Mouse (Mus musculus) liver, adult 2 months (tissue): ENCODE measurements around the gene A030014E15Rik. TPM values are rescaled to one million over a fixed set of nuclear protein-coding genes. Genes with fewer than 3 reads are reported as not detected.
"Not testable (repeated sequence)": the region's sequence is repeated elsewhere in the genome, so short reads cannot be mapped to it uniquely, and the experiment has no call there.

Experiments
- DNase-seq: peaks from one replicate; pipeline ENCODE4 v3.0.0-alpha.2; 2011; ENCODE audit warnings: low read depth, low spot score; ENCODE audit errors: extremely low read depth
- H3K27ac ChIP-seq: fragments of 200-500 bp; replicated peaks from 2 replicates; pipeline ENCODE4 v1.5.1; 2012; ENCODE audit warnings: low read depth, mild to moderate bottlenecking, control low read depth, inconsistent platforms, low read length; ENCODE audit not compliant: insufficient read depth
- H3K27me3 ChIP-seq: fragments of 200-500 bp; 2 replicates; pipeline ENCODE4 v1.6.1; 2012; ENCODE audit warnings: mild to moderate bottlenecking, moderate library complexity, low read length, inconsistent platforms; ENCODE audit not compliant: control insufficient read depth, insufficient read depth
- H3K36me3 ChIP-seq: fragments of 200-500 bp; 2 replicates; pipeline ENCODE4 v1.6.1; 2012; ENCODE audit warnings: low read length, inconsistent platforms; ENCODE audit not compliant: control insufficient read depth, insufficient read depth
- H3K4me1 ChIP-seq: fragments of 200-500 bp; 2 replicates; pipeline ENCODE4 v1.6.1; 2011; ENCODE audit warnings: low read length; ENCODE audit not compliant: control insufficient read depth, insufficient read depth
- H3K4me3 ChIP-seq: fragments of 200-500 bp; 2 replicates; pipeline ENCODE4 v1.5.1; 2011; ENCODE audit warnings: low read depth, mild to moderate bottlenecking, control low read depth, low read length, moderate library complexity; ENCODE audit not compliant: insufficient read depth
- H3K79me2 ChIP-seq: fragments of 200-500 bp; 2 replicates; pipeline ENCODE4 v1.6.1; 2012; ENCODE audit warnings: inconsistent platforms, mild to moderate bottlenecking, low read length, moderate library complexity; ENCODE audit not compliant: control insufficient read depth, insufficient read depth
- H3K9ac ChIP-seq: fragments of 200-500 bp; 2 replicates; pipeline ENCODE4 v1.6.1; 2012; ENCODE audit warnings: low read depth, mild to moderate bottlenecking, control low read depth, inconsistent platforms, low read length
- CTCF ChIP-seq: fragments of 200-500 bp; IDR thresholded peaks from 2 replicates; pipeline ENCODE4 v1.5.1; 2011; ENCODE audit warnings: low read depth, low read length, control low read depth
- POLR2A ChIP-seq: fragments of 200-500 bp; IDR thresholded peaks from 2 replicates; pipeline ENCODE4 v1.6.1; 2011; ENCODE audit warnings: low read length, control low read depth; ENCODE audit not compliant: insufficient read depth; ENCODE audit errors: extremely low read depth
- WGBS: fragments of 180-500 bp; shearing (Covaris S2); methylation state at CpG from one replicate; pipeline ENCODE4 v1.1.7; 2018; 5-methylcytosine and 5-hydroxymethylcytosine counted together
- polyA plus RNA-seq: library from polyadenylated mRNA; depleted of rRNA; stranded (reverse); fragments of >200 nt; gene quantifications from 2 replicates; pipeline ENCODE4 v1.2.3, GENCODE M21; 2012
- total RNA-seq: library from RNA; depleted of rRNA; stranded (reverse); fragments of >200 nt; gene quantifications from 2 replicates; pipeline ENCODE4 v1.2.3, GENCODE M21; 2014

A030014E15Rik gene
- total and polyA plus RNA-seq, 2 experiments: not detected

DNA sequence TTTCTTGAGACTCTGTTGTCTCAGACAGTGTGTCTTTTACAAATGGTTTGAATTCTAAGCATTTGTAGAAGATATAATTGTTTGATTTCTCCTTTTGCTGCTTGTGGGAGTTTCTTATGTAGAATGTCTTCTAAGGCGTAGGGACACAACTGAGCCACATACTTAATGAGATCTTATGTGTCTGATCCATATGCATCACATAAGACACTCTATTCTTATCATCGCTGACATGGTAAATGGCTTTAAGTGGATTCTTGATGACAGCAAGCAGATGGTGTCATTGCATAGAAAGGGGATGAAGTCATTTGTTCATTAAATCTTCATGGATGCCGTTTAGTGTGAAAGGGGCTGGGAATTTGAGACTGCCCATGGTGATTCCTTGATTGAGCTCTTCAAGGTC, 18.8 kb upstream of the A030014E15Rik start:
- no peaks in the 10 kb centered on the region for H3K79me2 ChIP-seq
- H3K27me3 ChIP-seq: no peaks in the 10 kb centered on the region
- WGBS: 92% methylated on average over 3 of the region's 3 CpGs
- TF ChIP-seq CTCF (no peak), POLR2A (no peak)
- H3K27ac ChIP-seq: no peak overlapping the region
- no peak overlapping the region for H3K9ac ChIP-seq
- peaks cover 10% of the 10 kb centered on the region for H3K36me3 ChIP-seq
- no peaks in the 10 kb centered on the region for H3K4me1 ChIP-seq
- no peak for DNase-seq
- H3K4me3 ChIP-seq: no peak overlapping the region

DNA sequence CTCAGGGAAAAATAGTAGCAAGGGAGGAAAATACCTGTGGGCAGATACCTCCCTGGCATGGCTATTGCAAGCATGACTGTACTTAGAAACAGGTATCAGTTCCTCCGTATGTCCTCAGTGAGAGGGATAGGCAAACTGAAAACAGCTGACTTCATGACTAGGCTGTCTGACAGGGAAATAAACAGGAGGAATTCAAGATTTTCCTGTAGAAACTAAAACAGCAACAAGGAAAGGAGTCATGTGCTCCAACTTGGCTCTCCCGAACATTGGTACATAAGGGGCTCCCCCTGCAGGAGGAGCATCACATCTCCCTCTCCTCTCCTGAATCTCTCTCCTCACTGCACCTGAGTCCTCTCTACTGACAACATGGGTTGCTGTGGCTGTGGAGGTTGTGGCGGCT, 11.7 kb upstream of the A030014E15Rik start, which contains the start of gene A030005L19Rik:
Gene A030005L19Rik, plus strand, starts transcription at position 301 of the 400 bp plus-strand sequence.
- H3K4me3 ChIP-seq: no peak within 1 kb of the TSS
- peak; percentile 16; the same call in 1 of the 2 replicates for TF ChIP-seq CTCF
- TF ChIP-seq POLR2A: no peak
- 77% methylated on average over 3 of the region's 3 CpGs for WGBS
- no peaks in the 10 kb centered on the region for H3K79me2 ChIP-seq
- H3K4me1 ChIP-seq: no peaks in the 10 kb centered on the region
- DNase-seq: no peak
- no peaks in the 10 kb centered on the region for H3K27me3 ChIP-seq
- H3K27ac ChIP-seq: no peak within 1 kb of the TSS
- H3K36me3 ChIP-seq: no peaks in the 10 kb centered on the region
- no peak within 1 kb of the TSS for H3K9ac ChIP-seq

DNA sequence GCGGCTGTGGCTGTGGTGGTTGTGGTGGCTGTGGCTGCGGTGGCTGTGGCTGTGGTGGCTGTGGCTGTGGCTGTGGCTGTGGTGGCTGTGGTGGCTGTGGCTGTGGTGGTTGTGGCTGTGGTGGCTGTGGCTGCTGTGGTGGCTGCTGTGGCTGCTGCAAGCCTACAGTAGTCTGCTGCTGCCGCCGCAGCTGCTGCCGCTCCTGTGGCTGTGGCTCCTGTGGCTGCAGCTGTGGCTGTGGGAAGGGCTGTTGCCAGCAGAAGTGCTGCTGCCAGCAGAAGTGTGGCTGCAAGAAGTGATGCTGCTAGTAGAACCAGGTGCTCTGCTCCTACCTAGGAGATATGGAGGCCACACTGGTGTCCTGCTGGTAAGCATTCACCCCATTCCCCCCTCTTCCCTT, 11.3 kb upstream of the A030014E15Rik start:
- H3K79me2 ChIP-seq, H3K27me3 ChIP-seq, H3K9ac ChIP-seq, H3K4me3 ChIP-seq, H3K27ac ChIP-seq, H3K4me1 ChIP-seq, DNase-seq, H3K36me3 ChIP-seq: not testable (repeated sequence)
- 90% methylated on average over 5 of the region's 5 CpGs for WGBS

DNA sequence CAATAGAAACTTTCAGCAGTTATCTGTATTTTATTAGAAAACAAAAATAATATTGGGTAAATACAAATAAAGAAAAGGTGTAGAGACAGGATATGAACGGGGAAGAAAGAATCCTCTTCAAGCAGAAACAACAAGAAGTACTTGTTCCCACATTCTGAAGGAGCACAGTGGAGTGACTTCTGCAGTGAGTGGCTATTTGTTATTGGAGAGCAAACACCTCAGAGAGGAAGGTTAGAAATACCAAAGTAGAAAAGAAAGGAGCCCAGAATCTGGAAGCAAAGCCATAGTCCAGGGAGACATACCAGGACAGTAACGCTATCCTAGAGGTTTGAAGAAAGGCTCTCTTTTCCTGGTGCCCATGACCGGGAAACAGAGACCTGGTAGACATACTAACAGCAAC, 5.8 kb downstream of the A030014E15Rik start:
- WGBS: 91% methylated on average over 3 of the region's 3 CpGs
- not testable (repeated sequence) for H3K4me1 ChIP-seq, H3K36me3 ChIP-seq, H3K79me2 ChIP-seq, H3K9ac ChIP-seq, H3K27me3 ChIP-seq, H3K4me3 ChIP-seq, DNase-seq, H3K27ac ChIP-seq

DNA sequence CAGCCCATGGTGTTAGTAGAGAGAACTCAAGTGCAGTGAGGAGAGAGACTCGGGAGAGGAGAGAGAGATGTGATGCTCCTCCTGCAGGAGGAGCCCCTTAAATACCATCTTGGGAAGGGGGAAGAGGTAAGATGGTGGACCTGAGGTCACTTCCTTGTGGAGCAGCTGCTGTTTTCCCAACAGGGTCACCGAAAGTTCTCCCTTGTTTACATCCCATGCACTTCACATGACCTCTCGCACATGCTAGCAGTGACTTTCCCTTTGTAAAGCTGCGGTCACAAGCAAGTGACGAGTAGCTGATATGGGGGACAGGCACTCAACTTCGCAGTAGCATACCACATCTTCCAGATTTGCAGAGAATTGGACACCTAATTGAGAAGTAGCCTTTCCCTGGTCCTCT, 6.6 kb downstream of the A030014E15Rik start, which contains the start of gene Gm6217:
Gene Gm6217, minus strand, starts transcription at position 74 of the 400 bp plus-strand sequence.
- not testable (repeated sequence) for H3K27me3 ChIP-seq, H3K36me3 ChIP-seq, H3K79me2 ChIP-seq, H3K4me3 ChIP-seq, DNase-seq, H3K9ac ChIP-seq, H3K4me1 ChIP-seq, H3K27ac ChIP-seq
- no CpG with 5 or more reads among the region's 6 CpGs for WGBS

DNA sequence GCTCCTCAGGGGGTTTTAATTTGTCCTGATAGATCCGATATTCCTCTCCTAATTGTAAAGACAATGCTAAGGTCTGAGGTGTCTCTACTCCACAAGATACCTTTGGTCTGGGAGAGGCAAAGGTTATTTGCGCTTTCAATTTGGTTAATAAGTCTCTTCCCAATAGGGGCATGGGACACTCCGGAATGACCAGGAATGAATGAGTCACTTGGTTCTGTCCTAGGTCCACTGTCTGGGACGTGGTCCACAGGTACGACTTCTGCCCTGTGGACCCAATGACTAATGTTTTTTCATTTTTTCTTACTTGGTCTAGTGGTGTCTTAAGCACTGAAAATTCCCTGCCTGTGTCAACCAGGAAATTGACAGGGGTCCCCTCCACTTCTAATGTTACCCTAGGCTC, 13.9 kb downstream of the A030014E15Rik start:
- Histone ChIP-seq H3K4me1 (no peaks in the 10 kb centered on the region), H3K79me2 (no peaks in the 10 kb centered on the region), H3K27me3 (no peaks in the 10 kb centered on the region), H3K9ac (no peak overlapping the region), H3K27ac (no peak overlapping the region), H3K4me3 (no peak overlapping the region), H3K36me3 (no peaks in the 10 kb centered on the region)
- DNase-seq: no peak
- 93% methylated on average over 5 of the region's 5 CpGs for WGBS
- no peak for TF ChIP-seq CTCF

DNA sequence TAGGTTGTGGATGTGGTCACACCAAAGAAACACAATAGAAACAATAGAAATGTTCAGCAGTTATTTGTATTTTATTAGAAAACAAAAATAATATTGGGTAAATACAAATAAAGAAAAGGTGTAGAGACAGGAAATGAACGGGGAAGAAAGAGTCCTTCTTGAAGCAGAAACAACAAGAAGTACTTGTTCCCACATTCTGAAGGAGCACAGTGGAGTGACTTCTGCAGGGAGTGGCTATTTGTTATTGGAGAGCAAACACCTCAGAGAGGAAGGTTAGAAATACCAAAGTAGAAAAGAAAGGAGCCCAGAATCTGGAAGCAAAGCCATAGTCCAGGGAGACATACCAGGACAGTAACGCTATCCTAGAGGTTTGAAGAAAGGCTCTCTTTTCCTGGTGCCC, 17.8 kb downstream of the A030014E15Rik start:
- not testable (repeated sequence) for H3K27ac ChIP-seq, DNase-seq, H3K4me3 ChIP-seq, H3K36me3 ChIP-seq, H3K4me1 ChIP-seq, H3K27me3 ChIP-seq, H3K9ac ChIP-seq, H3K79me2 ChIP-seq
- 94% methylated on average over 2 of the region's 2 CpGs for WGBS

DNA sequence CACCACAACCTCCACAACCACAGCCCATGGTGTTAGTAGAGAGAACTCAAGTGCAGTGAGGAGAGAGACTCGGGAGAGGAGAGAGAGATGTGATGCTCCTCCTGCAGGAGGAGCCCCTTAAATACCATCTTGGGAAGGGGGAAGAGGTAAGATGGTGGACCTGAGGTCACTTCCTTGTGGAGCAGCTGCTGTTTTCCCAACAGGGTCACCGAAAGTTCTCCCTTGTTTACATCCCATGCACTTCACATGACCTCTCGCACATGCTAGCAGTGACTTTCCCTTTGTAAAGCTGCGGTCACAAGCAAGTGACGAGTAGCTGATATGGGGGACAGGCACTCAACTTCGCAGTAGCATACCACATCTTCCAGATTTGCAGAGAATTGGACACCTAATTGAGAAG, 18.6 kb downstream of the A030014E15Rik start, which contains the start of gene A030003K21Rik:
Gene A030003K21Rik, minus strand, starts transcription at position 94 of the 400 bp plus-strand sequence.
- no CpG with 5 or more reads among the region's 6 CpGs for WGBS
- not testable (repeated sequence) for H3K79me2 ChIP-seq, H3K4me1 ChIP-seq, H3K4me3 ChIP-seq, H3K27me3 ChIP-seq, H3K36me3 ChIP-seq, DNase-seq, H3K27ac ChIP-seq, H3K9ac ChIP-seq

DNA sequence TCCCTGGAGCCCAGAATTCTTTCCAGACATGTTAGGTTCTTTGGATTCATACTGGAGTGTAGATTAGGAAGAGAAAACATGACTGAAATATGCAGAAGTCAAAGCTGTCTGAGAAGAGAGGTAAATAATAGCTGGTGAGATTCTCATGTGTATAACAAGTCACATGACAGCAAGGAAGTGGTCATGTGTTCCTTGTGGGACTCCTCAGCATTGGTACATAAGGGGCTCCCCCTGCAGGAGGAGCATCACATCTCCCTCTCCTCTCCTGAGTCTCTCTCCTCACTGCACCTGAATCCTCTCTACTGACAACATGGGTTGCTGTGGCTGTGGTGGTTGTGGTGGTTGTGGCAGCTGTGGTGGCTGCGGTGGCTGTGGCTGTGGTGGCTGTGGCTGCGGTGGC, 21.3 kb downstream of the A030014E15Rik start:
- H3K27ac ChIP-seq, H3K4me3 ChIP-seq: not testable (repeated sequence)
- 100% methylated on average over 2 of the region's 2 CpGs for WGBS

More for the DNA sequence above, 21.3 kb downstream of the A030014E15Rik start:
- not testable (repeated sequence) for H3K4me1 ChIP-seq, DNase-seq, H3K27me3 ChIP-seq, H3K9ac ChIP-seq, H3K79me2 ChIP-seq, H3K36me3 ChIP-seq
